Mouse (Mus musculus) liver, adult 2 months (tissue): ENCODE data around the gene Il11ra2. TPM values are rescaled to one million over a fixed set of nuclear protein-coding genes. Genes with fewer than 3 reads are reported as not detected.
"Not testable (repeated sequence)": the region's sequence is repeated elsewhere in the genome, so short reads cannot be mapped to it uniquely, and the experiment has no call there.

ENCODE experiments used
- DNase-seq: peaks from one replicate; pipeline ENCODE4 v3.0.0-alpha.2; 2011; ENCODE audit warnings: low read depth, low spot score; ENCODE audit errors: extremely low read depth
- H3K27ac ChIP-seq: fragments of 200-500 bp; replicated peaks from 2 replicates; pipeline ENCODE4 v1.5.1; 2012; ENCODE audit warnings: low read depth, mild to moderate bottlenecking, control low read depth, inconsistent platforms, low read length; ENCODE audit not compliant: insufficient read depth
- H3K27me3 ChIP-seq: fragments of 200-500 bp; 2 replicates; pipeline ENCODE4 v1.6.1; 2012; ENCODE audit warnings: mild to moderate bottlenecking, moderate library complexity, low read length, inconsistent platforms; ENCODE audit not compliant: control insufficient read depth, insufficient read depth
- H3K36me3 ChIP-seq: fragments of 200-500 bp; 2 replicates; pipeline ENCODE4 v1.6.1; 2012; ENCODE audit warnings: low read length, inconsistent platforms; ENCODE audit not compliant: control insufficient read depth, insufficient read depth
- H3K4me1 ChIP-seq: fragments of 200-500 bp; 2 replicates; pipeline ENCODE4 v1.6.1; 2011; ENCODE audit warnings: low read length; ENCODE audit not compliant: control insufficient read depth, insufficient read depth
- H3K4me3 ChIP-seq: fragments of 200-500 bp; 2 replicates; pipeline ENCODE4 v1.5.1; 2011; ENCODE audit warnings: low read depth, mild to moderate bottlenecking, control low read depth, low read length, moderate library complexity; ENCODE audit not compliant: insufficient read depth
- H3K79me2 ChIP-seq: fragments of 200-500 bp; 2 replicates; pipeline ENCODE4 v1.6.1; 2012; ENCODE audit warnings: inconsistent platforms, mild to moderate bottlenecking, low read length, moderate library complexity; ENCODE audit not compliant: control insufficient read depth, insufficient read depth
- H3K9ac ChIP-seq: fragments of 200-500 bp; 2 replicates; pipeline ENCODE4 v1.6.1; 2012; ENCODE audit warnings: low read depth, mild to moderate bottlenecking, control low read depth, inconsistent platforms, low read length
- WGBS: fragments of 180-500 bp; shearing (Covaris S2); methylation state at CpG from one replicate; pipeline ENCODE4 v1.1.7; 2018; 5-methylcytosine and 5-hydroxymethylcytosine counted together
- polyA plus RNA-seq: library from polyadenylated mRNA; depleted of rRNA; stranded (reverse); fragments of >200 nt; gene quantifications from 2 replicates; pipeline ENCODE4 v1.2.3, GENCODE M21; 2012; rRNA removed
- total RNA-seq: library from RNA; depleted of rRNA; stranded (reverse); fragments of >200 nt; gene quantifications from 2 replicates; pipeline ENCODE4 v1.2.3, GENCODE M21; 2014; rRNA removed

Gene Il11ra2
- total and polyA plus RNA-seq, 2 experiments: 0.28 TPM; not detected in 1

GRCm38 (mm10) chr4:42611895-42612294 is 49.8 kb downstream of the Il11ra2 start, which contains the start of gene Gm10591:
Gene Gm10591, plus strand, starts transcription at chr4:42612195.
- H3K9ac ChIP-seq, H3K27me3 ChIP-seq, DNase-seq, H3K4me3 ChIP-seq, H3K27ac ChIP-seq, H3K79me2 ChIP-seq, H3K4me1 ChIP-seq, H3K36me3 ChIP-seq: not testable (repeated sequence)
- no CpG with 5 or more reads among the region's 5 CpGs for WGBS

Other genes with a start within 250 kb of the Il11ra2 start
- gene Gm21586, start 222.5 kb downstream of the Il11ra2 start, total RNA-seq: not detected in 2 replicates
- not detected in 2 replicates for gene Gm21586, start 222.5 kb downstream of the Il11ra2 start, polyA plus RNA-seq
- not detected in 2 replicates for gene Gm2163, start 195.1 kb downstream of the Il11ra2 start, total RNA-seq
- gene Gm2163, start 195.1 kb downstream of the Il11ra2 start, polyA plus RNA-seq: not detected in 2 replicates
- not detected in 2 replicates for gene Fam205a2, start 133.7 kb downstream of the Il11ra2 start, total RNA-seq
- gene Fam205a2, start 133.7 kb downstream of the Il11ra2 start, polyA plus RNA-seq: not detected in 2 replicates
- not detected in 2 replicates for gene Gm10591, start 49.7 kb downstream of the Il11ra2 start, total RNA-seq
- not detected in 2 replicates for gene Gm10591, start 49.7 kb downstream of the Il11ra2 start, polyA plus RNA-seq
- gene Gm2564, start 32.2 kb downstream of the Il11ra2 start, total RNA-seq: 0.47 TPM in 1 of 2 replicates, not detected in the other
- 1.4 and 2.0 TPM in 2 replicates for gene Gm2564, start 32.2 kb downstream of the Il11ra2 start, polyA plus RNA-seq
- gene Ccl27b, start 6.6 kb downstream of the Il11ra2 start, total RNA-seq: not detected in 2 replicates
- gene Ccl27b, start 6.6 kb downstream of the Il11ra2 start, polyA plus RNA-seq: not detected in 2 replicates
- not detected in 2 replicates for gene 4930578G10Rik, start 73.7 kb upstream of the Il11ra2 start, total RNA-seq
- not detected in 2 replicates for gene 4930578G10Rik, start 73.7 kb upstream of the Il11ra2 start, polyA plus RNA-seq
- gene Ccl19, start 94.7 kb upstream of the Il11ra2 start, total RNA-seq: 0.65 and 1.0 TPM in 2 replicates
- 2.4 and 4.8 TPM in 2 replicates for gene Ccl19, start 94.7 kb upstream of the Il11ra2 start, polyA plus RNA-seq
- 2.9 and 4.1 TPM in 2 replicates for gene Ccl21a, start 112.1 kb upstream of the Il11ra2 start, total RNA-seq
- gene Ccl21a, start 112.1 kb upstream of the Il11ra2 start, polyA plus RNA-seq: 1.1 and 2.1 TPM in 2 replicates
- not detected in 2 replicates for gene Fam205a1, start 192.0 kb upstream of the Il11ra2 start, total RNA-seq
- not detected in 2 replicates for gene Fam205a1, start 192.0 kb upstream of the Il11ra2 start, polyA plus RNA-seq
- not detected in 2 replicates for gene Gm12394, start 194.9 kb upstream of the Il11ra2 start, total RNA-seq
- not detected in 2 replicates for gene Gm12394, start 194.9 kb upstream of the Il11ra2 start, polyA plus RNA-seq
- not detected in 2 replicates for gene Fam205c, start 212.3 kb upstream of the Il11ra2 start, total RNA-seq
- gene Fam205c, start 212.3 kb upstream of the Il11ra2 start, polyA plus RNA-seq: not detected in 2 replicates